9 mouse cellular contexts compared by ENCODE assay signal in genomic region chr6:4746696-4747439, GRCm38 (mm10). TPM values are rescaled to one million over a fixed set of nuclear protein-coding genes. Genes with fewer than 3 reads are reported as not detected.
A peak's percentile ranks its signal among the peaks of the same experiment; 100 is the strongest.
DNase-seq lines count a peak whose midpoint lies in the region; ATAC-seq and TF ChIP-seq lines count a peak whose summit lies in the region.
"Had no signal": no experiment of that assay in that cellular context is flagged by ENCODE, and none has a peak within 500 bp of the region (broad histone marks: within the 10 kb centered on the region; RNA-seq: fewer than 3 reads in every experiment).

Gene Sgce, minus strand, starts transcription at chr6:4747207.
Gene Peg10, plus strand, starts transcription at chr6:4747306.

- no peaks in the 10 kb centered on the region for H3K27me3 ChIP-seq in forebrain, postnatal 0 days (ENCODE audit: insufficient read depth, low read length)
- no peaks in the 10 kb centered on the region for H3K27me3 ChIP-seq in neural tube, embryonic 14.5 days (ENCODE audit: control insufficient read depth, insufficient read depth, low read length)
- H3K27me3 ChIP-seq: CH12.LX had no signal

- 0 out of 2 replicates have a peak, but pooled peaks cover 3% of the 10 kb centered on the region for H3K4me1 ChIP-seq in forebrain, postnatal 0 days (ENCODE audit: insufficient read depth)
- H3K4me1 ChIP-seq in neural tube, embryonic 14.5 days (ENCODE audit: control insufficient read depth, insufficient read depth, low read length): no peaks in the 10 kb centered on the region

- intact Hi-C loops in heart, postnatal 25 days (cut with DNase I): loop anchor here (5.0 kb wide), 1 partner anchor 365 kb away; no protein-coding TSS in a partner anchor

- 49% methylated on average over 38 of the region's 38 CpGs for WGBS in forebrain, postnatal 0 days
- 56% methylated on average over 31 of the region's 38 CpGs for WGBS in neural tube, embryonic 14.5 days

- no peaks in the 10 kb centered on the region for H3K36me3 ChIP-seq in forebrain, postnatal 0 days (ENCODE audit: insufficient read depth)
- H3K36me3 ChIP-seq in neural tube, embryonic 14.5 days (ENCODE audit: control insufficient read depth, insufficient read depth, low read length): no peaks in the 10 kb centered on the region

- ATAC-seq in forebrain, postnatal 0 days: peak; percentile 56
- ATAC-seq in neural tube, embryonic 14.5 days (ENCODE audit: low read depth): peak; percentile 72

- peak within 1 kb of the TSS; percentile 68 for H3K9ac ChIP-seq in forebrain, postnatal 0 days
- peak within 1 kb of the TSS; percentile 71 for H3K9ac ChIP-seq in neural tube, embryonic 14.5 days (replicated peaks; ENCODE audit: low read depth, low read length)

- H3K27ac ChIP-seq in forebrain, postnatal 0 days (ENCODE audit: low read depth, low read length): peak within 1 kb of the TSS; percentile 86
- peak within 1 kb of the TSS; percentile 92 for H3K27ac ChIP-seq in layer of hippocampus, adult 2 months
- peak within 1 kb of the TSS; percentile 81 for H3K27ac ChIP-seq in neural tube, embryonic 14.5 days (ENCODE audit: low read depth, low read length)

- H3K4me3 ChIP-seq in forebrain, postnatal 0 days (ENCODE audit: low read depth, low read length): peak within 1 kb of the TSS; percentile 54
- peak within 1 kb of the TSS; percentile 66 for H3K4me3 ChIP-seq in layer of hippocampus, adult 2 months
- peak within 1 kb of the TSS; percentile 51 for H3K4me3 ChIP-seq in neural tube, embryonic 14.5 days (ENCODE audit: low read depth, low read length)

- peak; percentile 49 to 52 for DNase-seq in B cell, adult 2 months
- peak; percentile 80 for DNase-seq in cerebellum, adult 11-12 months
- peak; percentile 89 for DNase-seq in forebrain, postnatal 0 days
- DNase-seq in heart, postnatal 25 days (ENCODE audit: low spot score): peak; percentile 16
- DNase-seq in layer of hippocampus, adult 2 months (ENCODE audit: low spot score in 2 of 2): peak; percentile 36 to 74
- DNase-seq in lung, adult 18-20 months: peak; percentile 59 to 75
- peak; percentile 80 for DNase-seq in testis, postnatal 14 days (ENCODE audit: low spot score)

- H3K4me2 ChIP-seq in forebrain, postnatal 0 days (ENCODE audit: low read depth): peak within 1 kb of the TSS; percentile 63
- peak within 1 kb of the TSS; percentile 62 for H3K4me2 ChIP-seq in neural tube, embryonic 14.5 days (ENCODE audit: low read depth, low read length)

- TF ChIP-seq CTCF in forebrain, postnatal 0 days (IDR thresholded peaks at IDR 0.05; ENCODE audit: low read depth): peak; percentile 72
- TF ChIP-seq CTCF in layer of hippocampus, adult 2 months (conservative IDR thresholded peaks at IDR 0.05): peak; percentile 77

- H3K9me3 ChIP-seq in forebrain, postnatal 0 days (ENCODE audit: low read length): peaks cover 4% of the 10 kb centered on the region; the same call in 1 of the 2 replicates
- H3K9me3 ChIP-seq in neural tube, embryonic 14.5 days (ENCODE audit: control insufficient read depth, low read length): no peaks in the 10 kb centered on the region

RNA-seq across cellular contexts. Expression of gene Sgce, which starts in this region (rescaled TPM):
- 36.2 and 44.5 TPM in 2 replicates for total RNA-seq in forebrain, postnatal 0 days (2014; rRNA removed)
- polyA plus RNA-seq in forebrain, postnatal 0 days (2015; fragmentation: Nextera tagmentation; extraction: Ambion mirVana): 30.6 and 39.4 TPM in 2 replicates
- 10 to 100 TPM; 19.4 to 22.7 TPM for total RNA-seq in heart, postnatal 25 days (2021)
- 10 to 100 TPM; 32.2 to 34.3 TPM for total RNA-seq in layer of hippocampus, adult 2 months (2021)
- 46.0 and 48.4 TPM in 2 replicates for polyA plus RNA-seq in neural tube, embryonic 14.5 days (2014; fragmentation: Nextera tagmentation; extraction: Ambion mirVana)
- total RNA-seq: CH12.LX had no signal

RNA-seq across cellular contexts. Expression of gene Peg10, which starts in this region (rescaled TPM):
- 25.2 and 72.5 TPM in 2 replicates for total RNA-seq in forebrain, postnatal 0 days (2014; rRNA removed)
- 1.8 and 3.5 TPM in 2 replicates for polyA plus RNA-seq in forebrain, postnatal 0 days (2015; fragmentation: Nextera tagmentation; extraction: Ambion mirVana)
- total RNA-seq in heart, postnatal 25 days (2021): 1 to 10 TPM; 1.2 TPM
- 1 to 10 TPM; 7.0 to 7.8 TPM for total RNA-seq in layer of hippocampus, adult 2 months (2021)
- polyA plus RNA-seq in neural tube, embryonic 14.5 days (2014; fragmentation: Nextera tagmentation; extraction: Ambion mirVana): 4.6 and 7.0 TPM in 2 replicates
- total RNA-seq: CH12.LX had no signal

Comparison
In these comparisons a context has a peak if more than half of its experiments do, and no peak if none do; other contexts are left out.
1. Peak in every context shown above with its lines: DNase-seq, ATAC-seq, H3K4me3 ChIP-seq and H3K27ac ChIP-seq.
2. DNase-seq: peak in every context shown above with its lines; median percentile 89 in forebrain, postnatal 0 days; 80 in cerebellum, adult 11-12 months; 80 in testis, postnatal 14 days; 67 in lung, adult 18-20 months; 55 in layer of hippocampus, adult 2 months; 50 in B cell, adult 2 months; 16 in heart, postnatal 25 days.